8 mouse cellular contexts compared by ENCODE assay signal in genomic region chr13:55513111-55513748, GRCm38 (mm10). TPM values are rescaled to one million over a fixed set of nuclear protein-coding genes. Genes with fewer than 3 reads are reported as not detected.
DNase-seq lines count a peak whose midpoint lies in the region; ATAC-seq and TF ChIP-seq lines count a peak whose summit lies in the region.

TSS of gene Pdlim7 (minus strand) at chr13:55513676.

- DNase-seq in kidney, postnatal 0 days (ENCODE audit: low spot score), result peak; percentile 91
- peak; percentile 92 for DNase-seq in naive thymus-derived CD4-positive, alpha-beta T cell, adult 2 months (ENCODE audit: low read depth)
- peak; percentile 89 for DNase-seq in splenic B cell, adult 2 months (ENCODE audit: low read depth, low spot score)

- ATAC-seq in CD4-positive, CD25-positive, alpha-beta regulatory T cell, adult 4 months, result peak; percentile 89
- ATAC-seq in erythroid progenitor cell, adult 5-6 weeks (replicated peaks; ENCODE audit: low FRiP score, poor library complexity, severe bottlenecking), result peak; percentile 89
- ATAC-seq in heart, embryonic 12.5 days (ENCODE audit: insufficient number of reproducible peaks, low FRiP score), result peak; percentile 74
- ATAC-seq in kidney, postnatal 0 days (replicated peaks; ENCODE audit: low FRiP score, low read depth), result peak; percentile 79
- peak; percentile 66 for ATAC-seq in liver, embryonic 12.5 days

- peak within 1 kb of the TSS; percentile 77 for H3K27ac ChIP-seq in brown adipose tissue, adult 24 weeks (replicated peaks; ENCODE audit: low read depth, low read length)
- H3K27ac ChIP-seq in heart, embryonic 12.5 days (ENCODE audit: poor library complexity, severe bottlenecking), result peak within 1 kb of the TSS; percentile 98
- peak within 1 kb of the TSS; percentile 86 for H3K27ac ChIP-seq in kidney, postnatal 0 days
- peak within 1 kb of the TSS; percentile 77 for H3K27ac ChIP-seq in liver, embryonic 12.5 days

- H3K9ac ChIP-seq in heart, embryonic 12.5 days, result peak within 1 kb of the TSS; percentile 99
- H3K9ac ChIP-seq in kidney, postnatal 0 days (ENCODE audit: low read depth, low read length), result peak within 1 kb of the TSS; percentile 82
- H3K9ac ChIP-seq in liver, embryonic 12.5 days, result peak within 1 kb of the TSS; percentile 80

- H3K4me3 ChIP-seq in brown adipose tissue, adult 24 weeks (ENCODE audit: insufficient read depth, low read depth, low read length), result peak within 1 kb of the TSS; percentile 90
- H3K4me3 ChIP-seq in heart, embryonic 12.5 days, result peak within 1 kb of the TSS; percentile 91
- peak within 1 kb of the TSS; percentile 90 for H3K4me3 ChIP-seq in kidney, postnatal 0 days (replicated peaks; ENCODE audit: low read depth, low read length)
- H3K4me3 ChIP-seq in liver, embryonic 12.5 days, result peak within 1 kb of the TSS; percentile 80

- H3K4me1 ChIP-seq in brown adipose tissue, adult 24 weeks (ENCODE audit: control insufficient read depth, insufficient read depth, insufficient read length, low read length), result 0 out of 2 replicates have a peak, but pooled peaks cover 5% of the 10 kb centered on the region
- peaks cover 38% of the 10 kb centered on the region for H3K4me1 ChIP-seq in heart, embryonic 12.5 days (replicated peaks)
- peaks cover 22% of the 10 kb centered on the region for H3K4me1 ChIP-seq in kidney, postnatal 0 days (replicated peaks; ENCODE audit: insufficient read depth, low read length)
- peaks cover 54% of the 10 kb centered on the region for H3K4me1 ChIP-seq in liver, embryonic 12.5 days

- under 1% methylated on average over 55 of the region's 55 CpGs for WGBS in heart, embryonic 12.5 days
- WGBS in kidney, postnatal 0 days, result under 1% methylated on average over 54 of the region's 55 CpGs
- under 1% methylated on average over 55 of the region's 55 CpGs for WGBS in liver, embryonic 12.5 days (ENCODE audit: insufficient replicate concordance)

- peak; percentile 87 for TF ChIP-seq CTCF in kidney, postnatal 0 days (IDR thresholded peaks at IDR 0.05; ENCODE audit: low read depth)

- peak within 1 kb of the TSS; percentile 86 for H3K4me2 ChIP-seq in heart, embryonic 12.5 days
- H3K4me2 ChIP-seq in kidney, postnatal 0 days (ENCODE audit: low read length), result peak within 1 kb of the TSS; percentile 89
- peak within 1 kb of the TSS; percentile 99 for H3K4me2 ChIP-seq in liver, embryonic 12.5 days

- H3K27me3 ChIP-seq in heart, embryonic 12.5 days (replicated peaks), result peaks cover 14% of the 10 kb centered on the region
- H3K27me3 ChIP-seq in kidney, postnatal 0 days (ENCODE audit: insufficient read depth, low read length), result peaks cover 5% of the 10 kb centered on the region; the same call in 1 of the 2 replicates
- peaks cover 23% of the 10 kb centered on the region for H3K27me3 ChIP-seq in liver, embryonic 12.5 days (replicated peaks)
- H3K27me3 ChIP-seq in splenic B cell, adult 2 months (ENCODE audit: control insufficient read depth, insufficient read depth, low read length, poor library complexity, severe bottlenecking), result no peaks in the 10 kb centered on the region

- peaks cover 22% of the 10 kb centered on the region for H3K36me3 ChIP-seq in heart, embryonic 12.5 days
- H3K36me3 ChIP-seq in kidney, postnatal 0 days (ENCODE audit: insufficient read depth, low read length), result peaks cover 6% of the 10 kb centered on the region; the same call in 1 of the 2 replicates
- peaks cover 8% of the 10 kb centered on the region for H3K36me3 ChIP-seq in liver, embryonic 12.5 days
- no peaks in the 10 kb centered on the region for H3K36me3 ChIP-seq in splenic B cell, adult 2 months (ENCODE audit: control insufficient read depth, insufficient read depth, low read length, poor library complexity, severe bottlenecking)

- H3K9me3 ChIP-seq in heart, embryonic 12.5 days (replicated peaks), result no peaks in the 10 kb centered on the region
- no peaks in the 10 kb centered on the region for H3K9me3 ChIP-seq in kidney, postnatal 0 days (replicated peaks; ENCODE audit: low read length)
- H3K9me3 ChIP-seq in liver, embryonic 12.5 days (replicated peaks), result no peaks in the 10 kb centered on the region

RNA-seq across cellular contexts. Expression of gene Pdlim7, which starts in this region (rescaled TPM):
- 10 to 100 TPM in 1 of 2 experiments, 1 to 10 TPM in 1; 6.3 to 14.6 TPM for polyA plus RNA-seq in CD4-positive, CD25-positive, alpha-beta regulatory T cell, adult 4 months (2017; shearing (Covaris generic))
- 8.0 and 16.1 TPM in 2 replicates for polyA plus RNA-seq in brown adipose tissue, adult 24 weeks (2012; ENCODE audit: insufficient read depth, insufficient read length, missing spikeins)
- 0.84 and 1.4 TPM in 2 replicates for total RNA-seq in erythroid progenitor cell, adult 5-6 weeks (2015; ENCODE audit: low replicate concordance)
- 0.15 and 3.5 TPM in 2 replicates for total RNA-seq in erythroid progenitor cell, adult 5-6 weeks (2017; ENCODE audit: low replicate concordance)
- 427 and 428 TPM in 2 replicates for polyA plus RNA-seq in heart, embryonic 12.5 days (2016; fragmentation: Nextera tagmentation; extraction: Ambion mirVana)
- 112 and 124 TPM in 2 replicates for polyA plus RNA-seq in kidney, postnatal 0 days (2015; fragmentation: Nextera tagmentation; extraction: Ambion mirVana)
- polyA plus RNA-seq in liver, embryonic 12.5 days (2016; fragmentation: Nextera tagmentation; extraction: Ambion mirVana), result 44.3 and 45.2 TPM in 2 replicates

Comparison
In these comparisons a context has a peak if more than half of its experiments do, and no peak if none do; other contexts are left out.
1. Peak in every context shown above with its lines: DNase-seq, ATAC-seq, H3K4me3 ChIP-seq and H3K27ac ChIP-seq.